Mouse (Mus musculus): Measurements from ENCODE around the gene Hoxc9.

Gene Hoxc9

GRCm38 (mm10) chr15:102977423-102977974 is 1.3 kb downstream of the Hoxc9 start:
- DNase-seq (ENCODE audit: low spot score), result no peak

GRCm38 (mm10) chr15:102978615-102979515 is 2.6 kb downstream of the Hoxc9 start:
- DNase-seq (ENCODE audit: low spot score), result no peak

GRCm38 (mm10) chr15:102979936-102980335 is 3.7 kb downstream of the Hoxc9 start:
- DNase-seq (ENCODE audit: low spot score), result no peak

- DNase-seq (ENCODE audit: low spot score), result no peak
Observed at GRCm38 (mm10) chr15:102980352-102980751, 4.1 kb downstream of the Hoxc9 start.

GRCm38 (mm10) chr15:102980912-102981311 is 4.7 kb downstream of the Hoxc9 start:
- no peak for DNase-seq (ENCODE audit: low spot score)

GRCm38 (mm10) chr15:102981379-102982288 is 5.4 kb downstream of the Hoxc9 start:
- DNase-seq (ENCODE audit: low spot score), result peak; percentile 87

- no peak for DNase-seq (ENCODE audit: low spot score)
Observed at GRCm38 (mm10) chr15:102983716-102984115, 7.5 kb downstream of the Hoxc9 start.

- no peak for DNase-seq (ENCODE audit: low spot score)
Observed at GRCm38 (mm10) chr15:102984521-102984920, 8.3 kb downstream of the Hoxc9 start.

GRCm38 (mm10) chr15:102984925-102985324 is 8.7 kb downstream of the Hoxc9 start:
- no peak for DNase-seq (ENCODE audit: low spot score)

GRCm38 (mm10) chr15:102987124-102987833 is 11.0 kb downstream of the Hoxc9 start:
- peak; percentile 99 for DNase-seq (ENCODE audit: low spot score)

- no peak for DNase-seq (ENCODE audit: low spot score)
Observed at GRCm38 (mm10) chr15:102988078-102988477, 11.8 kb downstream of the Hoxc9 start.

- no peak for DNase-seq (ENCODE audit: low spot score)
Observed at GRCm38 (mm10) chr15:102990461-102991397, 14.5 kb downstream of the Hoxc9 start, which contains the start of gene Hoxc8. Hoxc8 (plus strand) TSS chr15:102990607.

- no peak for DNase-seq (ENCODE audit: low spot score)
Observed at GRCm38 (mm10) chr15:102991782-102992181, 15.5 kb downstream of the Hoxc9 start.

- DNase-seq (ENCODE audit: low spot score), result no peak
Observed at GRCm38 (mm10) chr15:102992206-102992605, 16.0 kb downstream of the Hoxc9 start.

GRCm38 (mm10) chr15:102992863-102993262 is 16.6 kb downstream of the Hoxc9 start:
- no peak for DNase-seq (ENCODE audit: low spot score)

GRCm38 (mm10) chr15:102996548-102996947 is 20.3 kb downstream of the Hoxc9 start:
- DNase-seq (ENCODE audit: low spot score), result no peak

- DNase-seq (ENCODE audit: low spot score), result no peak
Observed at GRCm38 (mm10) chr15:102997431-102997830, 21.2 kb downstream of the Hoxc9 start.

GRCm38 (mm10) chr15:102997939-102998355 is 21.7 kb downstream of the Hoxc9 start, which contains the start of gene Hoxc6:
Hoxc6 (plus strand) TSS chr15:102998257.
- peak; percentile 83 for DNase-seq (ENCODE audit: low spot score)

GRCm38 (mm10) chr15:102998608-102999182 is 22.5 kb downstream of the Hoxc9 start:
- no peak for DNase-seq (ENCODE audit: low spot score)
